Mouse (Mus musculus): ENCODE measurements around the gene Rtn4.

GRCm38 (mm10) chr11:29761387-29761786 lies 68.6 kb downstream of the Rtn4 start:
- no peak for TF ChIP-seq POLR2A (IDR thresholded peaks at IDR 0.05; ENCODE audit: control insufficient read depth in 1 of 2, insufficient read depth in 1 of 2, low read depth in 1 of 2, low read length in 2 of 2, poor library complexity in 1 of 2)
- no peak for TF ChIP-seq CTCF (IDR thresholded peaks at IDR 0.05 in 2 of 3, conservative IDR thresholded peaks at IDR 0.05 in 1 of 3; ENCODE audit: control insufficient read depth in 1 of 3, insufficient read depth in 1 of 3, low read depth in 2 of 3, low read length in 3 of 3, poor library complexity in 1 of 3, severe bottlenecking in 1 of 3)
- TF ChIP-seq MXI1 (IDR thresholded peaks at IDR 0.05; ENCODE audit: low read depth, low read length), result no peak
- no peak for TF ChIP-seq EP300 (IDR thresholded peaks at IDR 0.05; ENCODE audit: low read depth in 1 of 2, low read length in 2 of 2)
- TF ChIP-seq KAT2A (conservative IDR thresholded peaks at IDR 0.05; ENCODE audit: low read depth, low read length), result no peak
- TF ChIP-seq MYB (IDR thresholded peaks at IDR 0.05; ENCODE audit: low read depth, low read length), result no peak
- no peak for TF ChIP-seq MAZ (IDR thresholded peaks at IDR 0.05; ENCODE audit: low read depth, low read length)
- TF ChIP-seq ZMIZ1 (IDR thresholded peaks at IDR 0.05; ENCODE audit: low read depth, low read length), result no peak
- no peak for TF ChIP-seq MAX (IDR thresholded peaks at IDR 0.05; ENCODE audit: low read length)
- TF ChIP-seq ZNF384 (IDR thresholded peaks at IDR 0.05; ENCODE audit: low read depth, low read length), result no peak
- no peak for TF ChIP-seq ETS1 (IDR thresholded peaks at IDR 0.05; ENCODE audit: low read depth, low read length)

Measured in MEL (cell line).